Mouse (Mus musculus): ENCODE measurements around the gene Spon1. TPM values are rescaled to one million over a fixed set of nuclear protein-coding genes. Genes with fewer than 3 reads are reported as not detected.

Gene Spon1
- polyA plus RNA-seq, 1 experiment from 2014 or later: 3.2 TPM

DNA sequence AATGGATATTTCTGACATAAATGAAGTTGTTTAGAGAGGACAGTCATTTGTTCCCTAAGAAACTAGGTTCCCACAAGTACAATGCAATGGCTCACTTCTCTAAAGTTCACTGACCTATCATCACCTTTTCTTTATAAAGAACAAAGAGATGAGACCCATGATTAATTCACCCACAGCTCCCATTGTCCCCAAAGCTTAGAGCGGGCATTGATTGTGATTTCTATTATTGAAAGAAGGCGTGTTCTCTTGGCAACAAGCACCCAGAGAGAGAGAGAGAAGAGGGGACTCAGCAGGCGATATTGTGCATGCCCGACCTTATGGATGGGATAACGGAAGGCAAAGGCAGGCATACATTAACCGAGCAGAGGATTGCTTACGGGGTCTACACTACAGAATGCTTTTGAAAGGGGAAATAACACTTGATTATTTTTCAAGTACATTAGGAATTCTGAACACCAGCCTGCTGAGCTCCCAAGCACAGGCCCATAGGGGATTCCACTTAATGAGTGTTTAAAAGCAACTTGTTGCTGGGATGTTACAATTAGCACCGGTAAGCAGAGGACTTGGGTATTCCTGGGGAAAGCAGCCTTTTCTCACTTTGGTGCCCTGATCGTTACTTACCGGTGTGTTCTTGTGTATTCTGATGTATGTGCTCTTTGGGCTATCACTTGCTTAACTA, 48.4 kb downstream of the Spon1 start:
- Histone ChIP-seq H3K9me3 (ENCODE audit: control insufficient read depth) (no peaks in the 10 kb centered on the region), H3K9ac (ENCODE audit: low read depth, low read length) (no peak overlapping the region), H3K4me2 (replicated peaks; ENCODE audit: low read depth) (no peak overlapping the region), H3K27me3 (replicated peaks; ENCODE audit: control insufficient read depth, insufficient read depth, low read length) (no peaks in the 10 kb centered on the region), H3K36me3 (ENCODE audit: control insufficient read depth, insufficient read depth) (no peaks in the 10 kb centered on the region), H3K4me1 (replicated peaks; ENCODE audit: control insufficient read depth, insufficient read depth, low read length) (peaks cover 12% of the 10 kb centered on the region), H3K27ac (ENCODE audit: low read depth, low read length) (no peak overlapping the region), H3K4me3 (ENCODE audit: low read depth, low read length) (no peak overlapping the region)
- 91% methylated on average over 10 of the region's 10 CpGs for WGBS
- TF ChIP-seq CTCF (IDR thresholded peaks at IDR 0.05; ENCODE audit: low read depth): no peak
- ATAC-seq: no peak

DNA sequence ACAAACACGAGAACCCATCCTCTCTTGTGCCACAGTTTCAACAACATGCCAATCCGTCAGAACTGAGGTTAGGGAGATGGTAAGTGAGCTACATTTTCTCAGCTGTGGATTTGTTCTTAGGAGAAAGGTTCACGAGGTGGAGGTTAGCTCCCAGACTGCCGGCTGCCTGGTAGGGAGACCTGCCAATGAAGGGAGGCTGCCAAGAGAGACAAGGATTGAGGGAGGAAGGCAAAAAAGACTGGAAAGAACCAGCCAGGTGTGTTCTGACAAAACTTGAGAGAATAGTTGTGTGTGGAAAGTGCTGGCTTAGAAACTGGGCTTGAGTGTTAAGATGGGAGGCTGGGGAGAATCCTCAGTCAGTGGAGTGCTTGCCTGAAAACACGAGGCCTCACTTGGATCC, 49.9 kb downstream of the Spon1 start:
- H3K4me2 ChIP-seq (replicated peaks; ENCODE audit: low read depth): no peak overlapping the region

DNA sequence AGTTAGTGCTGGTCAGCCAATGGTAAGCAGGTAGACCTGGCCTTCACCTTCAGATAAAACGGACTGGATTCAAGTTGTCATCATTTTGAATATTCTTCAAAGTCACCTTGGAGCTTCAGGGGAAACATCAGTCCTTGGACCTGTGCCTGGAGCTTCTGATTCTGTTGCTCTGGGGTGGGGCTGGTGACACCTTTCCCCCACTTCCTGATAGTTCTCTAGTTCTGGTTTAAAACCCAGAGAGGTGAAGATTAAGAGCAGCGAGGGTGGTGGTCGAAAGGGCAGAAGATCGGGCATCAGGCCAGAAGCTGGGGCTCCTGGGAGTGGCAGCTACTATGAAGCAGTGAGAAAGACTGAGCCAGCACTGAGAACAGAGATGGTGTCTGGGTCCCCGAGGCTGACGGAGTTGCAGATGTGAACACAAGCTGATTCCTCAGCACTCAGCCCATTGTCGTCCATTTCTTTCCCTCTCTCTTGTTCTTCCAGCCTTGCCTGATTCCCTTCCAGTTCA, 51.1 kb downstream of the Spon1 start:
- Histone ChIP-seq H3K36me3 (ENCODE audit: control insufficient read depth, insufficient read depth) (no peaks in the 10 kb centered on the region), H3K9me3 (ENCODE audit: control insufficient read depth) (no peaks in the 10 kb centered on the region), H3K4me2 (replicated peaks; ENCODE audit: low read depth) (peak overlapping the region; percentile 21; the same call in 1 of the 2 replicates), H3K9ac (ENCODE audit: low read depth, low read length) (no peak overlapping the region), H3K4me3 (ENCODE audit: low read depth, low read length) (no peak overlapping the region), H3K4me1 (replicated peaks; ENCODE audit: control insufficient read depth, insufficient read depth, low read length) (peaks cover 10% of the 10 kb centered on the region), H3K27me3 (replicated peaks; ENCODE audit: control insufficient read depth, insufficient read depth, low read length) (no peaks in the 10 kb centered on the region), H3K27ac (ENCODE audit: low read depth, low read length) (peak overlapping the region; percentile 46)
- 42% methylated on average over 7 of the region's 7 CpGs for WGBS
- peak; percentile 53 for ATAC-seq
- no peak for TF ChIP-seq CTCF (IDR thresholded peaks at IDR 0.05; ENCODE audit: low read depth)

More for the DNA sequence above, 49.9 kb downstream of the Spon1 start:
- Histone ChIP-seq H3K4me3 (ENCODE audit: low read depth, low read length) (no peak overlapping the region), H3K4me1 (replicated peaks; ENCODE audit: control insufficient read depth, insufficient read depth, low read length) (peaks cover 12% of the 10 kb centered on the region), H3K9ac (ENCODE audit: low read depth, low read length) (no peak overlapping the region), H3K36me3 (ENCODE audit: control insufficient read depth, insufficient read depth) (no peaks in the 10 kb centered on the region), H3K27ac (ENCODE audit: low read depth, low read length) (peak overlapping the region; percentile 46; the same call in 1 of the 2 replicates), H3K9me3 (ENCODE audit: control insufficient read depth) (no peaks in the 10 kb centered on the region), H3K27me3 (replicated peaks; ENCODE audit: control insufficient read depth, insufficient read depth, low read length) (no peaks in the 10 kb centered on the region)
- WGBS: 47% methylated on average over 5 of the region's 5 CpGs
- no peak for ATAC-seq
- no peak for TF ChIP-seq CTCF (IDR thresholded peaks at IDR 0.05; ENCODE audit: low read depth)

DNA sequence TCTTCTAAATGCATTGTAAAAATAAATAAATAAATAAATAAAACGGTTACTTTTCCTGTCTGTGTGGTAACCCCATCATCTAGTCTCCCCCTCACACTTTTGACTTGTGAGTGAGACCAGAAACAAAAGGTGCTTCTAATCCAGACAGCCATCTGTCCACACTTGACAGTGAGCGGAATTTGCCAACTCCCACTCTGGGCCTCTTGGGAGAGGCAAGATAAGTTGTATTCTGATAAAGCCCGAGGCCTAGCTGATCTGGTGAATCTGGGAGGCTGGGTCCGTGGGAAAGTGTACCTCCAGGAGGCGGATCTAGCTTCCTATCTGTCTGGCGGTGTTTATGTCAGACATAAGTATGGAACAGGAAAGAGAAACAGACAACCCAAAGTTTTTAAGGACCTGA, 52.3 kb downstream of the Spon1 start:
- Histone ChIP-seq H3K4me2 (replicated peaks; ENCODE audit: low read depth) (no peak overlapping the region), H3K9me3 (ENCODE audit: control insufficient read depth) (no peaks in the 10 kb centered on the region), H3K9ac (ENCODE audit: low read depth, low read length) (no peak overlapping the region), H3K27me3 (replicated peaks; ENCODE audit: control insufficient read depth, insufficient read depth, low read length) (no peaks in the 10 kb centered on the region), H3K36me3 (ENCODE audit: control insufficient read depth, insufficient read depth) (no peaks in the 10 kb centered on the region), H3K4me1 (replicated peaks; ENCODE audit: control insufficient read depth, insufficient read depth, low read length) (peaks cover 12% of the 10 kb centered on the region), H3K4me3 (ENCODE audit: low read depth, low read length) (no peak overlapping the region), H3K27ac (ENCODE audit: low read depth, low read length) (no peak overlapping the region)
- 16% methylated on average over 6 of the region's 6 CpGs for WGBS
- ATAC-seq: no peak
- TF ChIP-seq CTCF (IDR thresholded peaks at IDR 0.05; ENCODE audit: low read depth): no peak

DNA sequence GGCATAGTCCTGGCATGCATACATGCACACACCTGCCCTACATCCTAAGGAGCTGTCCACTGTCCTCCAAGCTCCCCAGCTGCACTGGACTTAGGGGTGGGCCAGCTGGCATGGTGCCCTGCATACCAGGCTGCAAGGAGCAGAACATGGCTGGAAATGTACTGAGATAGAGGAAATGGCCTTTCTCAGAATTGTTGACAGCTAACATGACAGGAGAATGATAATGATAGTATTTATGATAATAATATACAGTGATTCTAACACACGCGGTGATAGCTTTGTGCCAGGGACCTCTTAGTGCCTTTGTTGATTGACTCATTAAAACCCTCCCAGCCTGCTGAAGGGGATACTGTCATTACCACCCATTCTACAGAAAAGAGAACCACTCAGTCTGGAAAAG, 54.4 kb downstream of the Spon1 start:
- H3K36me3 ChIP-seq (ENCODE audit: control insufficient read depth, insufficient read depth): no peaks in the 10 kb centered on the region
- ATAC-seq: no peak
- TF ChIP-seq CTCF (IDR thresholded peaks at IDR 0.05; ENCODE audit: low read depth): no peak
- H3K9me3 ChIP-seq (ENCODE audit: control insufficient read depth): no peaks in the 10 kb centered on the region
- no peak overlapping the region for H3K4me3 ChIP-seq (ENCODE audit: low read depth, low read length)
- H3K9ac ChIP-seq (ENCODE audit: low read depth, low read length): no peak overlapping the region
- H3K27ac ChIP-seq (ENCODE audit: low read depth, low read length): no peak overlapping the region
- peaks cover 20% of the 10 kb centered on the region for H3K4me1 ChIP-seq (replicated peaks; ENCODE audit: control insufficient read depth, insufficient read depth, low read length)
- no peak overlapping the region for H3K4me2 ChIP-seq (replicated peaks; ENCODE audit: low read depth)
- WGBS: 28% methylated on average over 2 of the region's 2 CpGs
- H3K27me3 ChIP-seq (replicated peaks; ENCODE audit: control insufficient read depth, insufficient read depth, low read length): no peaks in the 10 kb centered on the region

DNA sequence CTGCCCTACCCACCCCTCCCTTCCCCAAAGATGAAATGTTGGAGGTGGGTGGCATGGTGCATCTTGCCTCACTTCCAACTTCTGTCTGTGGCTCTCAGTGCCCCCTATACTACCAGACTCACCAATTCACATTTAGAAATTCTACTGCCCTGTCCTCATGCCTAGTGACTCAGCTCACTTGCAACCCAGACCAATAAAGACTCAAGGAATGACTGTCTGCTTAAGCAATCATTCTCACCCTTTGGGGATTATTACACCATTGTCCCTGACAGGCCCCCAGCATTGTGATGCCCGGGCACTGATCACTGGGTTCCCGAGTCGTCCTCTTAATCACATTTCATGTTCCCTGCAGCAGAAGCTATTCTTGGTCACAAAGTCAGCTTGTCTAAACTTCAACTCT, 57.2 kb downstream of the Spon1 start:
- Histone ChIP-seq H3K27me3 (replicated peaks; ENCODE audit: control insufficient read depth, insufficient read depth, low read length) (no peaks in the 10 kb centered on the region), H3K4me2 (replicated peaks; ENCODE audit: low read depth) (no peak overlapping the region), H3K27ac (ENCODE audit: low read depth, low read length) (no peak overlapping the region; the same call in 1 of the 2 replicates), H3K4me1 (replicated peaks; ENCODE audit: control insufficient read depth, insufficient read depth, low read length) (peaks cover 25% of the 10 kb centered on the region), H3K4me3 (ENCODE audit: low read depth, low read length) (no peak overlapping the region), H3K9ac (ENCODE audit: low read depth, low read length) (no peak overlapping the region), H3K36me3 (ENCODE audit: control insufficient read depth, insufficient read depth) (no peaks in the 10 kb centered on the region), H3K9me3 (ENCODE audit: control insufficient read depth) (no peaks in the 10 kb centered on the region)
- WGBS: 28% methylated on average over 3 of the region's 3 CpGs
- no peak for TF ChIP-seq CTCF (IDR thresholded peaks at IDR 0.05; ENCODE audit: low read depth)
- no peak for ATAC-seq

All from intestine, postnatal 0 days (tissue).